Mouse (Mus musculus) lung, postnatal 0 days (tissue): Measurements from ENCODE around the gene Grem2.

Experiments used
- CTCF ChIP-seq: IDR thresholded peaks from 2 replicates; pipeline ENCODE4 v1.5.1; 2016; ENCODE audit warnings: antibody characterized with exemption, mild to moderate bottlenecking
- EP300 ChIP-seq: IDR thresholded peaks from 2 replicates; pipeline ENCODE4 v1.6.1; 2016; ENCODE audit warnings: antibody characterized with exemption, mild to moderate bottlenecking, control low read depth

DNA sequence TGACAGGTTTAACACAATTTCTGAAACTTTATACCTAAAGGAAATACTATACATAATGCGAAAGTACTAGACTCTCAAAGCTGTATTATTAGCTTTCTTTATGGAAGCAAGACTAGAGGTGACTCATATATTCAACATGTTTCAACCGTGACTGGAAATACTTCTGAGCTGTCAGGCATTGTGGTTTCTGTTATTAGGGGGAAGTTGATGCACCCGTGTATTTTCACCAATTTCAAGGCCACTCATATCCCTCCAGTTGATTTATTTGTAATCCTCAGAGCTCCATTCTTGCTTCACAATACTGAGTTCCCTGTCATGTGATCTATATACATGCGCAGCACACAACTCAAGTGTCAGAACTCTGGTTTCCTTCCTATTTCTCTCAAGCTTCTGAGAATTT is 46.4 kb downstream of the Grem2 start:
- TF ChIP-seq CTCF (no peak), EP300 (no peak)
